Mouse (Mus musculus) testis, adult 2 months (tissue): ENCODE measurements around the gene Usf2.

Experiments used
- CTCF ChIP-seq: fragments of 200-500 bp; IDR thresholded peaks from 2 replicates; pipeline ENCODE4 v1.5.1; 2012; ENCODE audit warnings: low read depth, mild to moderate bottlenecking, inconsistent platforms, low read length, moderate library complexity; ENCODE audit not compliant: control insufficient read depth, insufficient read depth, insufficient replicate concordance
- POLR2A ChIP-seq: fragments of 200-500 bp; IDR thresholded peaks from 2 replicates; pipeline ENCODE4 v1.6.1; 2012; ENCODE audit warnings: low read depth, mild to moderate bottlenecking, inconsistent platforms, low read length, moderate library complexity; ENCODE audit not compliant: control insufficient read depth

DNA sequence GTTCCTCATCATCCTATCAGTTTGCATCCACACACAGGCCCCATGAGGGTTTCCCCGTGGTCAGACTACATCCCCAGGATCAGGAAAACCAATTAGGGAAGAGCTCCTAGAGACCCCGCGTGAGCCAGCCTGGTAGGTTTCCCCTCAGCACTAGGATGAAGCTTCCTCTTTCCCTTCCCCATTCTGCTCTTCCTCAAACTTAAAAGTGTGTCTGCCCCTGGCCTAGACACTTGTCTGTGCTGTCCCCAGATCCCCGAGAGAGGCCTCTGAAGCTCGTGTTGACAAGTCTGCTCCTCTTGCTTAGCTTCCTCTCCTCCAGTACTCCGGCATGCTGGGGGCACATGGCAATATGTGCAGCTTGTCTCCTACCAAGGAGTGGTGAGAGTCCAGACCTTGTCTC is 3.1 kb downstream of the Usf2 start:
- TF ChIP-seq CTCF (no peak), POLR2A (no peak)
